Mouse (Mus musculus): ENCODE measurements at regions not wholly inside any gene's neighbourhood (a gene's known extent, or its start where the extent isn't known, plus 50 kb on each side); places are given as distances from the start of the nearest gene placed in this dataset.

DNA sequence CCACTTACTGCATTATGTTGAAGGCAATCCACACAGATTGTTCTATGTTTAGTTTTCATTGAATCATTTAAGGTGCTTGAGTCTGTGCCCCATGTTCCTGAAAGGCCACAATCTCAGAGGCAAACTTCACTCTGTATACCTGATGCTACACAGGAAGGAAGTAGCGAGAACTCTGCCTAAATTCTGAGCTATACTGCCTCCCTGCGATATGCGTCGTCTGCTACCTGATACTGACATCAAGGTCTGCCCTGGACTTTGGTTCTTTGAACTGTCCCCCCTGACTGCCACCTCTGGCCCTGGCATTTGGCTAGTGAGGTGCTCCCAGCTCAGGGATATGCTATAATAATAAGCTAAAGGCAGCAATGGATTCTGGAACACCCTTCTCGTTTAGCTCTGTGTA lies 1244.0 kb upstream of the A1bg start:
- Histone ChIP-seq H3K4me1 (ENCODE audit: control insufficient read depth in 1 of 2, insufficient read depth in 2 of 2, low read length in 2 of 2) (peaks cover 40 to 60% of the 10 kb centered on the region in 2 experiments), H3K79me2 (ENCODE audit: control insufficient read depth, insufficient read depth, low read length, poor library complexity) (peaks cover 56% of the 10 kb centered on the region), H3K4me3 (ENCODE audit: control insufficient read depth in 1 of 2, insufficient read depth in 1 of 2, low read depth in 2 of 2, low read length in 2 of 2) (no peak overlapping the region), H3K36me3 (ENCODE audit: control insufficient read depth in 1 of 2, insufficient read depth in 2 of 2, low read length in 2 of 2) (peaks cover 20 to 72% of the 10 kb centered on the region in 2 experiments), H3K27ac (ENCODE audit: control insufficient read depth, low read depth, low read length) (no peak overlapping the region), H3K9me3 (replicated peaks; ENCODE audit: insufficient read depth, low read length) (no peaks in the 10 kb centered on the region), H3K9ac (ENCODE audit: control insufficient read depth, low read depth, low read length, poor library complexity, severe bottlenecking) (no peak overlapping the region), H3K27me3 (ENCODE audit: control insufficient read depth in 1 of 2, insufficient read depth in 2 of 2, low read length in 2 of 2) (no peaks in the 10 kb centered on the region)
- no peak for TF ChIP-seq MAZ (IDR thresholded peaks at IDR 0.05; ENCODE audit: low read depth, low read length)
- no peak for TF ChIP-seq ZMIZ1 (IDR thresholded peaks at IDR 0.05; ENCODE audit: low read depth, low read length)
- TF ChIP-seq JUND (IDR thresholded peaks at IDR 0.05; ENCODE audit: low read depth, low read length): no peak
- no peak for TF ChIP-seq USF2 (IDR thresholded peaks at IDR 0.05; ENCODE audit: borderline replicate concordance in 1 of 2, insufficient read depth in 1 of 2, low read depth in 1 of 2, low read length in 2 of 2)
- no peak for TF ChIP-seq POLR2A (IDR thresholded peaks at IDR 0.05; ENCODE audit: control insufficient read depth in 1 of 2, insufficient read depth in 1 of 2, low read depth in 1 of 2, low read length in 2 of 2, poor library complexity in 1 of 2)
- no peak for TF ChIP-seq TCF12 (IDR thresholded peaks at IDR 0.05; ENCODE audit: low read depth, low read length)
- TF ChIP-seq ZNF384 (IDR thresholded peaks at IDR 0.05; ENCODE audit: low read depth, low read length): no peak
- no peak for TF ChIP-seq SMC3 (IDR thresholded peaks at IDR 0.05; ENCODE audit: low read depth, low read length)
- TF ChIP-seq BHLHE40 (IDR thresholded peaks at IDR 0.05; ENCODE audit: borderline replicate concordance, low read depth, low read length): no peak
- no peak for TF ChIP-seq NRF1 (IDR thresholded peaks at IDR 0.05; ENCODE audit: insufficient read depth, low read depth, low read length, poor library complexity, severe bottlenecking)
- TF ChIP-seq RCOR1 (IDR thresholded peaks at IDR 0.05; ENCODE audit: low read depth, low read length): no peak
- no peak for TF ChIP-seq ETS1 (IDR thresholded peaks at IDR 0.05; ENCODE audit: low read depth, low read length)
- no peak for TF ChIP-seq KAT2A (conservative IDR thresholded peaks at IDR 0.05; ENCODE audit: low read depth, low read length)
- no peak for TF ChIP-seq ZC3H11A (IDR thresholded peaks at IDR 0.05; ENCODE audit: low read depth, low read length)
- TF ChIP-seq MYB (IDR thresholded peaks at IDR 0.05; ENCODE audit: low read depth, low read length): no peak
- no peak for TF ChIP-seq GATA1 (IDR thresholded peaks at IDR 0.05; ENCODE audit: low read depth, low read length)
- TF ChIP-seq E2F4 (IDR thresholded peaks at IDR 0.05; ENCODE audit: borderline replicate concordance, low read depth, low read length): no peak
- no peak for TF ChIP-seq RAD21 (IDR thresholded peaks at IDR 0.05; ENCODE audit: low read depth, low read length)
- TF ChIP-seq ELF1 (IDR thresholded peaks at IDR 0.05; ENCODE audit: low read depth, low read length): no peak
- TF ChIP-seq MEF2A (IDR thresholded peaks at IDR 0.05; ENCODE audit: extremely low read depth, insufficient replicate concordance, low read depth, low read length, poor library complexity, severe bottlenecking): no peak
- no peak for DNase-seq (ENCODE audit: low read depth, low spot score)
